Mouse (Mus musculus): ENCODE measurements around the gene Nrl. TPM values are rescaled to one million over a fixed set of nuclear protein-coding genes. Genes with fewer than 3 reads are reported as not detected.

The Nrl gene
- total and polyA plus RNA-seq, 2 experiments from 2014 or later: 0.23 to 4.4 TPM

GRCm38 (mm10) chr14:55519604-55520003, 5.2 kb downstream of the Nrl start:
- H3K36me3 ChIP-seq (ENCODE audit: insufficient read depth, low read length): no peaks in the 10 kb centered on the region
- DNase-seq (ENCODE audit: low spot score) (peak; percentile 37), ATAC-seq (0 out of 2 replicates have a peak, but pooled peaks have one; percentile 13)
- TF ChIP-seq CTCF (IDR thresholded peaks at IDR 0.05; ENCODE audit: low read depth): peak; percentile 34
- H3K9me3 ChIP-seq (ENCODE audit: low read length): no peaks in the 10 kb centered on the region
- H3K4me2 ChIP-seq (ENCODE audit: low read depth, low read length): 0 out of 2 replicates have a peak overlapping the region, but pooled peaks have one; percentile 79
- H3K4me1 ChIP-seq (ENCODE audit: insufficient read depth, low read length): peaks cover 12% of the 10 kb centered on the region; the same call in 1 of the 2 replicates
- H3K27me3 ChIP-seq (ENCODE audit: insufficient read depth, low read length): no peaks in the 10 kb centered on the region
- peak overlapping the region; percentile 58; the same call in 1 of the 2 replicates for H3K27ac ChIP-seq
- WGBS: 50% methylated on average over 4 of the region's 4 CpGs
- no peak overlapping the region for H3K9ac ChIP-seq (replicated peaks; ENCODE audit: low read length)
- H3K4me3 ChIP-seq (ENCODE audit: low read length): no peak overlapping the region

- no peak overlapping the region for H3K4me3 ChIP-seq (ENCODE audit: low read length)
- TF ChIP-seq CTCF (IDR thresholded peaks at IDR 0.05; ENCODE audit: low read depth): no peak
- H3K36me3 ChIP-seq (ENCODE audit: insufficient read depth, low read length): no peaks in the 10 kb centered on the region
- no peaks in the 10 kb centered on the region for H3K9me3 ChIP-seq (ENCODE audit: low read length)
- no peaks in the 10 kb centered on the region for H3K27me3 ChIP-seq (ENCODE audit: insufficient read depth, low read length)
- peak; percentile 81 for DNase-seq (ENCODE audit: low spot score)
- peak overlapping the region; percentile 58 for H3K27ac ChIP-seq
- WGBS: 28% methylated on average over 2 of the region's 2 CpGs
- H3K9ac ChIP-seq (replicated peaks; ENCODE audit: low read length): no peak overlapping the region
- H3K4me2 ChIP-seq (ENCODE audit: low read depth, low read length): no peak overlapping the region
- peak; percentile 66 for ATAC-seq
- H3K4me1 ChIP-seq (ENCODE audit: insufficient read depth, low read length): peaks cover 12% of the 10 kb centered on the region; the same call in 1 of the 2 replicates
Measured at GRCm38 (mm10) chr14:55518897-55519296, 5.9 kb downstream of the Nrl start.

GRCm38 (mm10) chr14:55515846-55516245, 8.9 kb downstream of the Nrl start:
- Histone ChIP-seq H3K36me3 (ENCODE audit: insufficient read depth, low read length) (no peaks in the 10 kb centered on the region), H3K4me1 (ENCODE audit: insufficient read depth, low read length) (peaks cover 13% of the 10 kb centered on the region), H3K9ac (replicated peaks; ENCODE audit: low read length) (no peak overlapping the region), H3K27me3 (ENCODE audit: insufficient read depth, low read length) (no peaks in the 10 kb centered on the region), H3K4me2 (ENCODE audit: low read depth, low read length) (no peak overlapping the region), H3K4me3 (ENCODE audit: low read length) (no peak overlapping the region), H3K27ac (no peak overlapping the region), H3K9me3 (ENCODE audit: low read length) (no peaks in the 10 kb centered on the region)
- 82% methylated on average over 4 of the region's 4 CpGs for WGBS
- ATAC-seq (no peak), DNase-seq (ENCODE audit: low spot score) (no peak)
- TF ChIP-seq CTCF (IDR thresholded peaks at IDR 0.05; ENCODE audit: low read depth): no peak

GRCm38 (mm10) chr14:55513927-55514326, 10.9 kb downstream of the Nrl start:
- no peak overlapping the region for H3K4me3 ChIP-seq (ENCODE audit: low read length)
- ATAC-seq: no peak

GRCm38 (mm10) chr14:55511037-55511436, 13.7 kb downstream of the Nrl start:
- H3K4me3 ChIP-seq (ENCODE audit: low read length): peak overlapping the region; percentile 2; the same call in 1 of the 2 replicates
- WGBS: 35% methylated on average over 7 of the region's 7 CpGs
- ATAC-seq (peak; percentile 75), DNase-seq (ENCODE audit: low spot score) (peak; percentile 60)
- H3K4me2 ChIP-seq (ENCODE audit: low read depth, low read length): peak overlapping the region; percentile 31
- no peaks in the 10 kb centered on the region for H3K9me3 ChIP-seq (ENCODE audit: low read length)
- no peak for TF ChIP-seq CTCF (IDR thresholded peaks at IDR 0.05; ENCODE audit: low read depth)
- peaks cover 5% of the 10 kb centered on the region; the same call in 1 of the 2 replicates for H3K36me3 ChIP-seq (ENCODE audit: insufficient read depth, low read length)
- peak overlapping the region; percentile 4; the same call in 1 of the 2 replicates for H3K27ac ChIP-seq
- no peaks in the 10 kb centered on the region for H3K27me3 ChIP-seq (ENCODE audit: insufficient read depth, low read length)
- peak overlapping the region; percentile 28; the same call in 1 of the 2 replicates for H3K9ac ChIP-seq (replicated peaks; ENCODE audit: low read length)
- H3K4me1 ChIP-seq (ENCODE audit: insufficient read depth, low read length): peaks cover 4% of the 10 kb centered on the region; the same call in 1 of the 2 replicates

More at GRCm38 (mm10) chr14:55513927-55514326, 10.9 kb downstream of the Nrl start:
- H3K27ac ChIP-seq: no peak overlapping the region
- H3K36me3 ChIP-seq (ENCODE audit: insufficient read depth, low read length): no peaks in the 10 kb centered on the region
- DNase-seq (ENCODE audit: low spot score): no peak
- no peaks in the 10 kb centered on the region for H3K9me3 ChIP-seq (ENCODE audit: low read length)
- H3K4me1 ChIP-seq (ENCODE audit: insufficient read depth, low read length): peaks cover 4% of the 10 kb centered on the region; the same call in 1 of the 2 replicates
- H3K4me2 ChIP-seq (ENCODE audit: low read depth, low read length): no peak overlapping the region
- 70% methylated on average over 10 of the region's 10 CpGs for WGBS
- no peaks in the 10 kb centered on the region for H3K27me3 ChIP-seq (ENCODE audit: insufficient read depth, low read length)
- H3K9ac ChIP-seq (replicated peaks; ENCODE audit: low read length): no peak overlapping the region
- no peak for TF ChIP-seq CTCF (IDR thresholded peaks at IDR 0.05; ENCODE audit: low read depth)

- no peak for TF ChIP-seq CTCF (IDR thresholded peaks at IDR 0.05; ENCODE audit: low read depth)
- 65% methylated on average over 22 of the region's 22 CpGs for WGBS
- DNase-seq (ENCODE audit: low spot score) (no peak), ATAC-seq (peak; percentile 52)
- Histone ChIP-seq H3K9me3 (ENCODE audit: low read length) (no peaks in the 10 kb centered on the region), H3K9ac (replicated peaks; ENCODE audit: low read length) (peak within 1 kb of the TSS; percentile 28; the same call in 1 of the 2 replicates), H3K4me2 (ENCODE audit: low read depth, low read length) (peak within 1 kb of the TSS; percentile 31), H3K27me3 (ENCODE audit: insufficient read depth, low read length) (no peaks in the 10 kb centered on the region), H3K27ac (peak within 1 kb of the TSS; percentile 41; the same call in 1 of the 2 replicates), H3K4me3 (ENCODE audit: low read length) (peak within 1 kb of the TSS; percentile 2; the same call in 1 of the 2 replicates), H3K36me3 (ENCODE audit: insufficient read depth, low read length) (peaks cover 8% of the 10 kb centered on the region; the same call in 1 of the 2 replicates), H3K4me1 (ENCODE audit: insufficient read depth, low read length) (peaks cover 4% of the 10 kb centered on the region; the same call in 1 of the 2 replicates)
Measured at GRCm38 (mm10) chr14:55510125-55510731, 14.6 kb downstream of the Nrl start, which contains the start of gene Cpne6. TSS of gene Cpne6 (plus strand) at chr14:55510445.
